Mouse (Mus musculus): Measurements from ENCODE around the gene Syn3. TPM values are rescaled to one million over a fixed set of nuclear protein-coding genes. Genes with fewer than 3 reads are reported as not detected.
A peak's percentile ranks its signal among the peaks of the same experiment; 100 is the strongest.

The Syn3 gene
- polyA plus RNA-seq, 1 experiment from 2014 or later, result 7.9 TPM

DNA sequence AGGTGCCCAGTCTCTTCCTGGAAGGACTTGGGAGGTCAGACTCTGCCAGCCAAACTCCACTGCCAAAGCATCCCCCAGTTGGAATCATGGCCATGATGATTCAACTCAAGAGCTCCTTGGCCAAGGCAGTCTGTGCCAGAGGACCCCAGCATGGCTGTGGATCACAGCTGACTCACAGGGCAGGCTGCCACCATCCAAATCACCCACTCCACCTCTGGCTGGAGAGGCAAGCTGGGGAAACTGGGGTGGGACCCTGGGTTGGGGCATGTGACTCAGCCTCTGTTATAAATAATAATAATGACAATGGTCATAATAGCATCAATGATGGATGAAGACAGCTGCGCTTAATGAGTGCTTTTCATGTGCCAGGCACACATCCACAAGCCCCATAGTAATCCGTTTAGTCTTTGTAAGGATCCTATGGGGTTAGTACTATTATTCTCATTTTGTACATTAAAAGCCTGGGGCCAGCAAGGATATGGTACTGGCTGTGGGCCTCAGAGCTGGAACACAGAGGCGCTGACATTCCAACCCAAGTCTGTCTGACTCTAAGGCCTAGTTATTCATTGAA, 398.3 kb downstream of the Syn3 start:
- no peak overlapping the region for H3K4me3 ChIP-seq
- H3K36me3 ChIP-seq, result no peaks in the 10 kb centered on the region
- no peak for ATAC-seq (ENCODE audit: low FRiP score)

GRCm38 (mm10) chr10:86098363-86098762, 400.3 kb downstream of the Syn3 start:
- Histone ChIP-seq H3K9me3 (replicated peaks) (0 out of 2 replicates have a peak, but pooled peaks cover 4% of the 10 kb centered on the region), H3K27ac (no peak overlapping the region), H3K27me3 (no peaks in the 10 kb centered on the region), H3K9ac (no peak overlapping the region), H3K36me3 (no peaks in the 10 kb centered on the region), H3K4me1 (no peaks in the 10 kb centered on the region), H3K4me2 (replicated peaks) (no peak overlapping the region), H3K4me3 (no peak overlapping the region)
- 91% methylated on average over 6 of the region's 6 CpGs for WGBS
- no peak for ATAC-seq (ENCODE audit: low FRiP score)

More for the DNA sequence above, 398.3 kb downstream of the Syn3 start:
- no peak overlapping the region for H3K9ac ChIP-seq
- H3K4me1 ChIP-seq, result peaks cover 5% of the 10 kb centered on the region
- H3K4me2 ChIP-seq (replicated peaks), result no peak overlapping the region
- WGBS, result 74% methylated on average over 3 of the region's 3 CpGs
- H3K9me3 ChIP-seq (replicated peaks), result 0 out of 2 replicates have a peak, but pooled peaks cover 4% of the 10 kb centered on the region
- H3K27ac ChIP-seq, result no peak overlapping the region
- no peaks in the 10 kb centered on the region for H3K27me3 ChIP-seq

DNA sequence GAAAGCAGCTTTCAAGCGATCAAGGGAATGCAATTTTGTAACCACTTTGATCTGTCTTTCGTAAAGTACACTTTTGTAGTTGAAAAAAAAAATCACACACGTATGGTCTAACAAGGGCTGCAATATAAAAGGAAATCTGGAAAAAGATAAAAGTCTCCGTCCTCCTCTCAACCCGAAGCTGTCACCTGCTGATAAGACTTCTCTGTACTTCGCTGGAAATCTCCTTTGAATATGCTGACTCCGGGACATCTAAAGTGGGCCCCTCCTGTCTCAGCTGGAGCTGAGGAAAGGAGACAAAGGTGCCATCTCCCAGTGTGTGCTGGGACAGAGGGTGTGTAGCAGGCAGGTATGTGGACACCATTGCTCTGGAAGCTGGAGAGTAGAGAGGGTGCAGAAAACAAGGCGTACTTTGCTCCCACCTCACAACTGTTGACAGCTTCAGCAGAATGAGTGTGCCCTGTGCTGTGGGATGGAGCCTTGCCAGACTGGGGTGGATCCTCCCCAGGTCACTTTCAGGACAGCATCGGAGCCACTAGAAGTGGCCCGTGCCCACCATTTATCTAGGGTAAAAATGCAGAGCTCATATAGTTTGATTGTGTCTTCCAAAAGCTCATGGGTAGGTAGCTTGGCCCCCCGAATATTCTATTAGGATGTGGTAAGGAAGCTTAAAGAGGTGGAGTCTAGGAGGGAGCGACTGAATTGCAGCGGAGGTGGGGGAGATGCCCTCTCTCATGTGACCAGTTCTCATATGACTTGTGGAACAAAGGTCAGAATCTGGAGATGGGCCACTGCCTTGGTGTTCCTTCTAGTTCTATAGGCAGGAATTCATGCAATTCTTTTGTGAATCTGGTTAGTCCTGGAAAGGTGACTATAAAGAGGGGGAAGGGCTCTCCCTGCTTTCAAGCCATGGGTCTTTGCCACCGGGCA, 405.3 kb downstream of the Syn3 start:
- no peaks in the 10 kb centered on the region for H3K4me1 ChIP-seq

DNA sequence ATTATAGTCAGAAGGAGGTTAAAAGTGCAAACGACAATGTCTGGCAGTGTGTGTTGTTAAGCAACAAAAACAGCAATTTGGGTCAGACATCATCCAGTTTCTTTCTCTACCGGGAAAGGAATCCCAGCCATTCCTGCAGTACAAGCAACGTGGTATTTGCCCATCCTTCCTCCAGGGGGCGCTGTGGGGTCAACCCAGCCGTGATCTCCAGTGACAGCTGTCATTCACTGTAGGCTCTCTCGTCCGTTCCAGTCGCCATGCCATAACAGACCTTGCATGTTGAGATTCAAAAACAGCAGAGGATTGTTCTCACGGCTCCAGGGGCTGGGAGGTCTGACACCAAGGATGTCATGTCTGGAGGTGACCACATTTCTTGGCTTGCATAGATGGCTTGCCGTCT, 406.8 kb downstream of the Syn3 start:
- no peaks in the 10 kb centered on the region for H3K27me3 ChIP-seq
- WGBS, result 47% methylated on average over 10 of the region's 10 CpGs
- H3K9me3 ChIP-seq (replicated peaks), result no peaks in the 10 kb centered on the region
- no peak for ATAC-seq (ENCODE audit: low FRiP score)
- H3K27ac ChIP-seq, result no peak overlapping the region
- H3K4me1 ChIP-seq, result no peaks in the 10 kb centered on the region
- H3K36me3 ChIP-seq, result no peaks in the 10 kb centered on the region
- H3K9ac ChIP-seq, result no peak overlapping the region
- no peak overlapping the region for H3K4me3 ChIP-seq
- H3K4me2 ChIP-seq (replicated peaks), result no peak overlapping the region

More for the DNA sequence above, 405.3 kb downstream of the Syn3 start:
- H3K27ac ChIP-seq, result no peak overlapping the region
- no peaks in the 10 kb centered on the region for H3K36me3 ChIP-seq
- H3K4me3 ChIP-seq, result no peak overlapping the region
- no peaks in the 10 kb centered on the region for H3K9me3 ChIP-seq (replicated peaks)
- H3K9ac ChIP-seq, result no peak overlapping the region
- no peak for ATAC-seq (ENCODE audit: low FRiP score)
- 72% methylated on average over 14 of the region's 14 CpGs for WGBS
- H3K4me2 ChIP-seq (replicated peaks), result no peak overlapping the region
- no peaks in the 10 kb centered on the region for H3K27me3 ChIP-seq

DNA sequence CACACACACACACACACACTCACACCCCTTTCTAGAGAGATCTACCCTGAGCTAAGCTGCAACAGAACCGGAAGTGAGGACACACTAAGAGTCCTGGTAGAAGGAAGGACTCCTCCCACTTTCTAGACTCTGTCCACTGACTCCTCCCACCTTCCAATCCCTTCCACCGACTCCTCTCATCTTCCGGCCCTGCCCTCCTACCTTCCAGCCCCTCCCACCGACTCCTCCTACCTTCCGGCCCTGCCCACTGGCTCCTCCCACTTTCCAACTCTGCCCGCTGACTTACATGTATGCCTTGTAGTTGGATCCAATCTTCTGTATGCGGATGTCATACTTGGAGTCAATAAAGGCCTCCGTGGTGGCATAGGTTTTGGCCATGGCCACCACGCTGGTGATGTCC, 418.8 kb downstream of the Syn3 start:
- 88% methylated on average over 9 of the region's 9 CpGs for WGBS

GRCm38 (mm10) chr10:86078761-86079160, 419.9 kb downstream of the Syn3 start:
- Histone ChIP-seq H3K36me3 (no peaks in the 10 kb centered on the region), H3K9me3 (replicated peaks) (no peaks in the 10 kb centered on the region), H3K4me2 (replicated peaks) (no peak overlapping the region), H3K4me3 (no peak overlapping the region), H3K9ac (no peak overlapping the region), H3K4me1 (no peaks in the 10 kb centered on the region), H3K27ac (no peak overlapping the region), H3K27me3 (no peaks in the 10 kb centered on the region)
- ATAC-seq (ENCODE audit: low FRiP score), result no peak
- 94% methylated on average over 2 of the region's 2 CpGs for WGBS

More for the DNA sequence above, 418.8 kb downstream of the Syn3 start:
- H3K4me3 ChIP-seq, result no peak overlapping the region
- no peaks in the 10 kb centered on the region for H3K36me3 ChIP-seq
- ATAC-seq (ENCODE audit: low FRiP score), result no peak
- H3K4me1 ChIP-seq, result no peaks in the 10 kb centered on the region
- no peaks in the 10 kb centered on the region for H3K9me3 ChIP-seq (replicated peaks)
- H3K4me2 ChIP-seq (replicated peaks), result no peak overlapping the region
- no peaks in the 10 kb centered on the region for H3K27me3 ChIP-seq
- H3K27ac ChIP-seq, result no peak overlapping the region
- no peak overlapping the region for H3K9ac ChIP-seq

GRCm38 (mm10) chr10:86077272-86077671, 421.4 kb downstream of the Syn3 start:
- no peak overlapping the region for H3K4me2 ChIP-seq (replicated peaks)
- H3K9me3 ChIP-seq (replicated peaks), result no peaks in the 10 kb centered on the region
- no peak overlapping the region for H3K9ac ChIP-seq
- no peak for ATAC-seq (ENCODE audit: low FRiP score)
- no peaks in the 10 kb centered on the region for H3K27me3 ChIP-seq
- WGBS, result 68% methylated on average over 2 of the region's 2 CpGs
- no peak overlapping the region for H3K27ac ChIP-seq
- H3K36me3 ChIP-seq, result no peaks in the 10 kb centered on the region
- no peak overlapping the region for H3K4me3 ChIP-seq
- no peaks in the 10 kb centered on the region for H3K4me1 ChIP-seq

- 86% methylated on average over 9 of the region's 9 CpGs for WGBS
Measured at GRCm38 (mm10) chr10:86074971-86075711, 423.6 kb downstream of the Syn3 start.

DNA sequence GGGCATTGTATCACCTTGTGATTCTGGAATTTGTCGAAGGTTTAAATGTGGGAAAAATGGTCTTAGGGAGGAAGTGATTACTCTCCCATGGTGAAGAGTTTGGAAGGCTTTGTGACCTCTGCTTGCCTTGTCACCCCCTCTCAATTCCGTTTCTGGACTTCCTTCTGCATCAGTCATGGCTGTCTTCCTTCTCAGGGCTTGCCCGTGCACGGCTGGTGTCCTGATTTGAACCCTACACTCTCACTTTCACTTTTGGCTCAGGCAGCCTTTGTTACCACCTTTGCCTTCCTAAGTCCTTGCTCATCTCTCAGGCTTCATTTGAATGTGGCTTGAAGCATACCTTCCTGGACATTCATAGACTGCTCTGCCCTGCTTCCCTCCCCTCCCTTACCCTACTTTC, 424.6 kb downstream of the Syn3 start:
- Histone ChIP-seq H3K27me3 (no peaks in the 10 kb centered on the region), H3K9me3 (replicated peaks) (no peaks in the 10 kb centered on the region), H3K36me3 (no peaks in the 10 kb centered on the region), H3K4me1 (peaks cover 5% of the 10 kb centered on the region), H3K27ac (no peak overlapping the region), H3K4me2 (replicated peaks) (no peak overlapping the region), H3K4me3 (no peak overlapping the region), H3K9ac (no peak overlapping the region)
- no peak for ATAC-seq (ENCODE audit: low FRiP score)
- WGBS, result 81% methylated on average over 4 of the region's 4 CpGs

More at GRCm38 (mm10) chr10:86074971-86075711, 423.6 kb downstream of the Syn3 start:
- no peak overlapping the region for H3K9ac ChIP-seq
- H3K27me3 ChIP-seq, result no peaks in the 10 kb centered on the region
- no peak overlapping the region for H3K4me2 ChIP-seq (replicated peaks)
- H3K36me3 ChIP-seq, result no peaks in the 10 kb centered on the region
- no peaks in the 10 kb centered on the region for H3K9me3 ChIP-seq (replicated peaks)
- ATAC-seq (ENCODE audit: low FRiP score), result no peak
- H3K4me1 ChIP-seq, result no peaks in the 10 kb centered on the region
- no peak overlapping the region for H3K27ac ChIP-seq
- H3K4me3 ChIP-seq, result no peak overlapping the region

GRCm38 (mm10) chr10:86070751-86071150, 427.9 kb downstream of the Syn3 start:
- Histone ChIP-seq H3K9me3 (replicated peaks) (no peaks in the 10 kb centered on the region), H3K9ac (no peak overlapping the region), H3K27me3 (no peaks in the 10 kb centered on the region), H3K36me3 (no peaks in the 10 kb centered on the region), H3K4me1 (peaks cover 11% of the 10 kb centered on the region), H3K27ac (no peak overlapping the region), H3K4me3 (no peak overlapping the region), H3K4me2 (replicated peaks) (no peak overlapping the region)
- ATAC-seq (ENCODE audit: low FRiP score), result no peak
- 85% methylated on average over 3 of the region's 3 CpGs for WGBS

DNA sequence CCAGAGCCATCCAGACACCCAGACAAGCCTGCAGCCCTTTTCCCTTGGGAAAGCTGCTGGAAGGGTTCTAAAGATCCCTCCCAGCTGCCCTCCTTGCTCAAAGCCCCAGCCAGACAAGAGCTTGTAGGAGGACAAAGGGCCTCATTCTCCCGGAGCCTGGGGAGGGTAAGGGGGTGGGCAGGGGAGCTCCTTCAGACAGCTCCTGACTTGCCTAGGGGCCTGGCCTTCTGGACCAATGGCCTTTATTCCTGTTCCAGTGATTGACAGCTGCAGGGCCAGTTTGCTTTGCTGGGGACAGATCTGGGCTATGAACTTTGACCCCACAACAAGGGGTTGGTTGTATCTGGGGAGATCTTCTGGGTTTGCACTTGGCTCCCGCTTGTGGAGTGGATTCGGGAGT, 429.4 kb downstream of the Syn3 start:
- H3K9ac ChIP-seq, result 0 out of 2 replicates have a peak overlapping the region, but pooled peaks have one; percentile 18

GRCm38 (mm10) chr10:86067911-86068310, 430.8 kb downstream of the Syn3 start:
- H3K36me3 ChIP-seq, result no peaks in the 10 kb centered on the region
- H3K4me2 ChIP-seq (replicated peaks), result no peak overlapping the region
- H3K4me3 ChIP-seq, result no peak overlapping the region
- peaks cover 11% of the 10 kb centered on the region for H3K4me1 ChIP-seq
- ATAC-seq (ENCODE audit: low FRiP score), result no peak
- H3K27me3 ChIP-seq, result no peaks in the 10 kb centered on the region
- H3K27ac ChIP-seq, result no peak overlapping the region
- WGBS, result 66% methylated on average over 10 of the region's 10 CpGs
- H3K9me3 ChIP-seq (replicated peaks), result no peaks in the 10 kb centered on the region
- no peak overlapping the region for H3K9ac ChIP-seq

More for the DNA sequence above, 429.4 kb downstream of the Syn3 start:
- Histone ChIP-seq H3K27me3 (no peaks in the 10 kb centered on the region), H3K9me3 (replicated peaks) (no peaks in the 10 kb centered on the region), H3K4me2 (replicated peaks) (no peak overlapping the region), H3K27ac (no peak overlapping the region; the same call in 1 of the 2 replicates), H3K36me3 (no peaks in the 10 kb centered on the region), H3K4me3 (no peak overlapping the region), H3K4me1 (peaks cover 11% of the 10 kb centered on the region)
- 14% methylated on average over 3 of the region's 3 CpGs for WGBS
- ATAC-seq (ENCODE audit: low FRiP score), result peak; percentile 66

Data from hindbrain, embryonic 12.5 days (tissue).